Mouse (Mus musculus) left cerebral cortex, adult 2 months (tissue): ENCODE measurements around the gene Cdk8. TPM values are rescaled to one million over a fixed set of nuclear protein-coding genes. Genes with fewer than 3 reads are reported as not detected.

Experiments
- DNase-seq, 2 experiments: peaks; one replicate each; pipeline ENCODE4 v3.0.0; 2021 to 2022; ENCODE audit warnings: low spot score in 2 of 2, mixed read lengths in 1 of 2; ENCODE audit errors: extremely low spot score in 1 of 2
- H3K27ac ChIP-seq: fragments of 200-600 bp; 2 replicates; pipeline ENCODE4 v1.8.1; 2022
- H3K4me3 ChIP-seq: fragments of 200-600 bp; 2 replicates; pipeline ENCODE4 v1.8.1; 2022
- CTCF ChIP-seq: fragments of 200-600 bp; IDR thresholded peaks from 2 replicates; pipeline ENCODE4 v1.8.1; 2022; ENCODE audit warnings: antibody characterized with exemption, mild to moderate bottlenecking, moderate library complexity
- intact Hi-C: fragments of 180-260 bp; cut with DNase I; formaldehyde crosslinking; loops from one replicate; pipeline ENCODE4 v1.15.1; 2025
- total RNA-seq, 2 experiments: library from RNA; stranded (reverse); gene quantifications; 2 replicates each; pipeline ENCODE4 v1.2.3; 2021

The Cdk8 gene
- total RNA-seq, 2 experiments from 2014 or later, result 42.6 to 44.0 TPM

DNA sequence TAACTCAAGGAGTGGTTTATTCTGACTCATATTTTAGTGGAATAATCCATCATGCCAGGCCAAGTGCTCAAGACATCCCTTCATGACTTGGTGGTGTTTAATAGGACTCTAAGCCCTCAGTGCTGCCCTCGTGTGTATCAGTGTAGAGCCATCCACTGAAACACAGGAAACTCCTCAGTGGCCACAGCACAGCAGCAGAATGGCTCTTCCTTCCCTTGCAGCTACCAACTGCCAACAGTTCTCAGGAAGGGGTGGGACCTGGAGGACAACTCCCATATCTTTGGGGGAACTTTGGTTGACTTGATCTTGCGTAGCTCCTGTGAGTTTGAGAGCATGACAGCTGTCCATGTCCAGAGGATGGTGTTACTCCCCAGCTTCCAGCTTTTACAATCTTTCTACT is 27.1 kb upstream of the Cdk8 start:
- TF ChIP-seq CTCF, result no peak; the same call in 1 of the 2 replicates
- intact Hi-C loops, result no loop called here

GRCm38 (mm10) chr5:146205537-146205936 is 25.5 kb upstream of the Cdk8 start:
- Histone ChIP-seq H3K27ac (no peak overlapping the region), H3K4me3 (no peak overlapping the region)
- DNase-seq, result no peak
- intact Hi-C loops, result no loop called here
- no peak for TF ChIP-seq CTCF

More for the DNA sequence above, 27.1 kb upstream of the Cdk8 start:
- no peak overlapping the region for H3K4me3 ChIP-seq
- no peak for DNase-seq
- no peak overlapping the region for H3K27ac ChIP-seq

DNA sequence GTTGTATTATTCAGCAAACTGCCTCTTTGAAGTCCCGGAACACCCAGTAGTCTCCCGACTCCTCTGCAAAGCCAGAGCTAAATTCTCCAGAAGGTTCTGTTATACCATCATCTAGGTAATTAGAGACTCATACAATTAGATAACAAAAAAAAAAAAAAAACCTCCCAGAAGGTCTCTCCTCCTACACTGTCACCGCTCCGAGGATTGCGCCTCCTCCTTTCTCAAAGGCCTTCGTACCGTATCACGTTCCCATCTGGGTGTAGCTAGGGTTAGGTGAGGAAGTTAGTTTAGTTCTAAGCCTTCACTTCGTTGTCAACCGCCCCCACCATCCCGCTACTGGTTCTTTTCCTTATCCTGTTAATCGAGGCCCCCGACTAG is 10.5 kb upstream of the Cdk8 start:
- Histone ChIP-seq H3K27ac (no peak overlapping the region; the same call in 1 of the 2 replicates), H3K4me3 (peak overlapping the region; percentile 90)
- TF ChIP-seq CTCF, result no peak
- DNase-seq, result no peak
- intact Hi-C loops, result no loop called here

DNA sequence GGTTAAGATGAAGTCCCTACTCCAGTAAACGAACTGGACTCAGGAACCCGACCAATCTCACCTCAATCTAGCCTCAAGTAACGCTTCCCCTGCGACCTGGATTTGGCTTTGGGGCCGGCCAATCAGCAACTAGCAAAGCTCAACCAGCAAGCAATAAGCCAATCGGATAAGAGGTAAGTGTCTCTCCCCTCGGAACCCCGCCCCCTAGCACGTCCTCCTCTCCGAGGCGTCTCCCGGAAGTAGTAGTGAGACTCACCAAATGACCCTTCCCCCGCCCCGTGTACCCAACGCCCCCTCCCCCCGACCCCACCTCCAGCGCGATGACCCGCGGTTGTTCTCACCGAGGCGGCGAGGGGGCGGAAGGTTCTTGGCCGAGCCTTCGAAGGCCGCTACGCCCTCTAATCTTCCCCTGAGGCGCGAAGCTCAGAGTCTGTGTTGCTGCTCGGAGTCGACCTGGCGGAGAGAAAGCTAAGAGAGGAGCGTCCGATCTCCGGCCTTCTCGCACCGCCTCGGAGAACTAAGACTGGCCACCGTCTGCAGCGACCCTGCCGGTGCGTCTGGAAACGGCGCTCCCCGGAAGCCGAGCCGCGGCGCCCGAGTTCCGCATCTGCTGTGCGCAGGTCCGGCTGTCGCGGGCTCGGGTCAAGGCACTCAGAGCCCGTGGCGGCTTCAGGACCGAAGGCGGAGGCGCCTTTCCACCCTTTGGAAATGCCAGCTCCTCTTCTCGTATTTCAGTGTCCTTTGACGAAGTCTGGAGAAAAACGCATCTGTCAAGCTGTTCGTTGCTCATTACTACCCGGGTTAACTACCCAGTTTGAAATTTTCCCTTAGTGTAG is 9.9 kb upstream of the Cdk8 start, which contains the start of gene Rnf6:
Gene Rnf6 (minus strand): TSS at position 677 of the 836 bp plus-strand sequence.
- peak within 1 kb of the TSS; percentile 90 for H3K27ac ChIP-seq
- peak within 1 kb of the TSS; percentile 90 for H3K4me3 ChIP-seq
- peak; percentile 87 to 93 for DNase-seq
- intact Hi-C loops, result loop anchor here (1.0 kb wide), 1 partner anchor 9 kb away; no protein-coding TSS in a partner anchor
- peak; percentile 28 for TF ChIP-seq CTCF

- no peak for DNase-seq
- intact Hi-C loops, result loop anchor here (1.0 kb wide), 1 partner anchor 9 kb away; no protein-coding TSS in a partner anchor
- H3K4me3 ChIP-seq, result peak overlapping the region; percentile 90
- H3K27ac ChIP-seq, result peak overlapping the region; percentile 90
- TF ChIP-seq CTCF, result no peak
Measured at GRCm38 (mm10) chr5:146221722-146222121, 9.3 kb upstream of the Cdk8 start.

GRCm38 (mm10) chr5:146223786-146224185 is 7.2 kb upstream of the Cdk8 start:
- Histone ChIP-seq H3K4me3 (no peak overlapping the region), H3K27ac (no peak overlapping the region)
- intact Hi-C loops, result no loop called here
- DNase-seq, result no peak
- no peak for TF ChIP-seq CTCF

DNA sequence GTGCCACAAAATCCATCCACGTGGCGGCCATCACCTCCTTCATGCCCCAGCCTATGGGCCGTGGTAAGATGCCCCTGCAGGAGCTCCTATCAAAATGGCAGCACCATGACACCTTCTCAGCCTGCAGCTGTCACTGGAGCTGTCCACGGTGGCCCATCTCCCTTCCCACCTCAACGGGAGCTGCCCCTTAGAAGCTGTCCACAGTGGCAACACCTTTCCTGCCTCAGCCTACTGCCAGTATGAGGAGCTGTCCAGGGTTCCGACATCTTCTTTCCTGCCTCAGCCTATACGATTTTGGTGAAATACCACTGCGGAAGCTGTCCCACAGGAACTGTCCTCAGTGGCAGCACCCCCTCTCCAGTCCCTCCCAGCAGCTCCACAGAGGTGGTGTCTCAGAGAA is 3.5 kb upstream of the Cdk8 start:
- no peak for DNase-seq
- intact Hi-C loops, result no loop called here
- Histone ChIP-seq H3K27ac (no peak overlapping the region), H3K4me3 (no peak overlapping the region)
- TF ChIP-seq CTCF, result no peak

DNA sequence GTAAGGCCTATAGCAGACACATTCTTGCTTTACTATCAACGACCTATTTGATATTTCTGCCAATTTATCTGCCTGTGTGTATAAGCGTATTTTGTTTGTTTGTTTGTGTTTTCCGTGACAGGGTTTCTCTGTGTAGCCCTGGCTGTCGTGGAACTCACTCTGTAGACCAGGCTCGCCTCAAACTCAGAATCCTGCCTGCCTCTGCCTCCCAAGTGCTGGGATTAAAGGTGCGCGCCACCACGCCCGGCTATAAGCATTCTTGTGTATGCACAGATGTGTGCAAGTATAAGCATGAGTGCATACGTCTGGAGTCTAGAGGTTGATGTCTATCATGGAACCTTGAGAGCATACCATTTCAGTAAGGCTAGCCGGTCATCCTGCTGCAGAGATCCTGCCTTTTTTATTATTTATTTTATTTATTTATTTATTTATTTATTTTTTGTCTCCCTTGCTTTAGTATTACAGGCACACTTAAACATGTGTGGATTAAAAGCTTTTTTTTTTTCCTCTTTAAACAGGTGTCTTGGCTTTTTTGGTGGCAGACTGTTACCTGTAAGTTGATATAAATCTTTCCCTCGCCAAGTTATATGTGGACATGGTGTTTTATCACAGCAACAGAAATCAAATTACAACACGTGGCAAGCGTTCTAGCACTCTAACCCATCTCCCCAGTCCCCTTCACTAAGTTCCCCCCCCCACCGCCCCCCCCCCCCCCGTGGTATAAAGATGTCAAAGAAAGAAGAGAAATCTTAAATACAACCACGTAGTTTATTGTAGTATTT is 970 bp upstream of the Cdk8 start:
- DNase-seq, result no peak
- intact Hi-C loops, result loop anchor here (1.0 to 5.0 kb wide), 3 partner anchors 9 to 57 kb away; partner anchors contain the start of gene Rnf6
- Histone ChIP-seq H3K4me3 (peak overlapping the region; percentile 70), H3K27ac (peak overlapping the region; percentile 94; the same call in 1 of the 2 replicates)
- no peak for TF ChIP-seq CTCF

DNA sequence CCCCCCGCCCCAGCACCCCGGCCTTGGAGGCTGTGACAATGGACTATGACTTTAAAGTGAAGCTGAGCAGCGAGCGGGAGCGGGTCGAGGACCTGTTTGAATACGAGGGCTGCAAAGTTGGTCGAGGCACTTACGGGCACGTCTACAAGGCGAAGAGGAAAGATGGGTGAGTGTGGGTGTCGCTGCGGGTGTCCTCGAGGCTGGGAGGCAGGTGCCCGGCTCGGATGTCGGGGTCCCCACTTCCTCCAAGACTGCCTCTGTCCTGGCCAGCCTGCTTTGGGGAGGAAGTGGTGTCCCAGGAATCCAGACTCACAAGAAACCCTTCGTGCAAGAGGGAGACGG is 596 bp downstream of the Cdk8 start:
- peak in 1 of 2 experiments; percentile 49 for DNase-seq
- intact Hi-C loops, result loop anchor here (5.0 kb wide), 2 partner anchors 41 to 56 kb away; no protein-coding TSS in a partner anchor
- H3K27ac ChIP-seq, result peak overlapping the region; percentile 59

DNA sequence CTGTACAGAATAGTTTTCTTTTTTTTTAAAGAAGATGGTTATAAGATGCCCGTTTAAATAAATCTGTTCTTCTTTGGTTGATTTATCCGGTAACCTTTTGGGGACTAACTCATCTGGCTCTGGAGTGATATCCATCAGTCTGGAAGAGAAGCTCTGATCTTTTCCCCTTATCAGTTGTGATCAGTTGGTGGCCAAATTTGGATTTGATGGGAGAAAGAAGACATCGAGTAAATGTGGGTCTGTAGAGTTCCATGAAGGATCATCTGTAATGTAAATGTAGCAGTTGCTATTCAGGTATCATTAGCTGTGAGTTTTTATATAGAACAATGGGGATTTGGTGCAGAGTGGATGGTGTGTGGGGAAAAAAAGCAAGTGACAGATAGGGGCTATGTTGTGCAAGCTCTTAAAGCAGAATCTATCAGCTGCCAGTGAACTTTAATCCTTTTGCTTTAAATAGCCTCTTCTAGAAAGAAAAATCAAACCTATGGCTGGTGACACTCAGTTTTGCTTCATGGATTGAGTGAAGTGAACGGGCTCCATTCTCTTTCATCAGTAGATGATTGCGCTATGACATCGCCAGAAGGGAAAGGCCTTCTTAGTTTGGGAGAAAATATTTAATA is 1.1 kb downstream of the Cdk8 start:
- no peak for TF ChIP-seq CTCF
- intact Hi-C loops, result loop anchor here (5.0 kb wide), 2 partner anchors 40 to 55 kb away; no protein-coding TSS in a partner anchor
- no peak for DNase-seq
- H3K4me3 ChIP-seq, result peak overlapping the region; percentile 70
- H3K27ac ChIP-seq, result peak overlapping the region; percentile 59

More for the DNA sequence above, 596 bp downstream of the Cdk8 start:
- no peak for TF ChIP-seq CTCF
- peak overlapping the region; percentile 70 for H3K4me3 ChIP-seq

DNA sequence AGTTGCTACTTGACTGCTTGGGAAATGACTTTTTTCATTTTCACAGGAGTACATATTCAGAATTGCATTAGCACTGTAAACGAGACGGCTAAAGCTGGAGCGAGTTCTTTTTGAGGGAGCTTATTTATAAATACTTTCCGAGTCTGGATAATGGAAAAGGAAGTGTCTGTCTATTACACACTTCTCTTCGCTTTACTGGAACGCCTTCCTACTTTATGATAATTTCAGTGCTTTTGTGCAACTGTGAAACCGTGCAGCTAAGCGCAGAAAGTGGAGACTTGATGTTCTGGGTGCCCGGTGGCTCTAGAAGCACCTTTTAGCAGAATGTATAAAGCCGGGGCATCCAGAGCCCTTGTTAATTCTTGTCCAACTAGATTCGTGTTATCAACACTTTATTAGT is 1.8 kb downstream of the Cdk8 start:
- no peak for TF ChIP-seq CTCF
- Histone ChIP-seq H3K4me3 (peak overlapping the region; percentile 70), H3K27ac (no peak overlapping the region)
- intact Hi-C loops, result loop anchor here (5.0 kb wide), 2 partner anchors 39 to 54 kb away; no protein-coding TSS in a partner anchor
- no peak for DNase-seq
